Mouse (Mus musculus): Measurements from ENCODE around the gene Gna15. TPM values are rescaled to one million over a fixed set of nuclear protein-coding genes. Genes with fewer than 3 reads are reported as not detected.

Gene Gna15
- total and polyA plus RNA-seq, 3 experiments, result 23.0 to 142 (median 33.0) TPM

DNA sequence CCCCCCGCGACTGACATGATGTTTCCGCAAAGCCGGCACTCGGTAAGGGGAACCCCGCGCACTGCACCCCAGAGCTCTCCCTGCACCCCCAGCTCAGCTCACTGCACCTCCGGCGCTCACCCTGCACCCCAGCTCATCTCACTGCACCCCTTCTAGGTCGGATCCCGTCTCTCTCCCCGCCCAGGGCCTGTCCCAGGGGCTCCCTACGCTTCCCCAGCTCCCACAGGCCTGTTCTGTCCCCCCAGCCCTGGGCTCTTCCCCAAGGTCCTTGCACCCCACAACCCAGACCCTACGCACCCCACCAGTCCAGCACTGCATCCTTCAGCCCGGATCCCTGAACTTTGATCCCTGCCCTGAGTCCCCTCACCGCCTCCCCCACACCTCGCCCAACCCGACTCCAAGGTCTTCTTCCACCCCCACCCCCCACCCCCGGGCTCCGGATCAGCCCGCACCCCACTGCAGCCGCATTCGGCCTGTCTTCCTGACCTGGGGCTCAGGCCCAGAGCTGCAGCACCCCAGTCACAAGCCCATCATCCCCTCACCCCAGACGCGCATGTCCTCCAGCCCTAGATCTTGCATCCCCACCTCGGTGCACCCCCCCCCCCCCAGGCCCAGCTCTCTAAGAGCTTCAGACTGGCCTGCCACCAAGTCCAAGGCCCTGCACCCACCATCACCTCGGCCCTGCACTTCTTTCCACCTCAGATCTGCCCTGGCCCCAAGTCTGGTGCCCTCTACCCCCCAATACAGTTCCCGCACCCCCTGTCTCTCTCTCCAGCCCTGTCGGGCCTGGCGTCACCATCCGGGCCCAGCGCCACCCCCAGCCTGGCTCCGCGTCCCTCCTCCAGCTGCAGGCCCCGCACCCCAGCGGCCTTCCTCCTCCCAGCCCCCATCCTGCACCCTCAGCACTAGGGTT, 35.9 kb upstream of the Gna15 start:
- TF ChIP-seq UBTF (IDR thresholded peaks at IDR 0.05; ENCODE audit: borderline replicate concordance, insufficient read depth, low read depth, low read length) (peak; percentile 49; the same call in 1 of the 2 replicates), SIN3A (IDR thresholded peaks at IDR 0.05; ENCODE audit: low read length) (peak; percentile 20), TAL1 (IDR thresholded peaks at IDR 0.05; ENCODE audit: low read length) (no peak), HCFC1 (IDR thresholded peaks at IDR 0.05; ENCODE audit: low read depth, low read length) (peak; percentile 35), CHD1 (IDR thresholded peaks at IDR 0.05; ENCODE audit: low read depth, low read length) (0 out of 2 replicates have a peak, but pooled peaks have one; percentile 28), MAX (IDR thresholded peaks at IDR 0.05; ENCODE audit: low read length) (no peak), NRF1 (IDR thresholded peaks at IDR 0.05; ENCODE audit: insufficient read depth, low read depth, low read length, poor library complexity, severe bottlenecking) (peak; percentile 43; the same call in 1 of the 2 replicates), TCF12 (IDR thresholded peaks at IDR 0.05; ENCODE audit: low read depth, low read length) (0 out of 2 replicates have a peak, but pooled peaks have one; percentile 11), MAZ (IDR thresholded peaks at IDR 0.05; ENCODE audit: low read depth, low read length) (peak; percentile 11; the same call in 1 of the 2 replicates), RAD21 (IDR thresholded peaks at IDR 0.05; ENCODE audit: low read depth, low read length) (no peak), TBP (IDR thresholded peaks at IDR 0.05; ENCODE audit: low read depth, low read length) (0 out of 2 replicates have a peak, but pooled peaks have one; percentile 20)
- H3K4me3 ChIP-seq (ENCODE audit: control insufficient read depth in 1 of 2, insufficient read depth in 1 of 2, low read depth in 2 of 2, low read length in 2 of 2), result peak overlapping the region; percentile 85 to 95
- H3K27me3 ChIP-seq (ENCODE audit: control insufficient read depth in 1 of 2, insufficient read depth in 2 of 2, low read length in 2 of 2), result no peaks in the 10 kb centered on the region
- H3K4me1 ChIP-seq (ENCODE audit: control insufficient read depth in 1 of 2, insufficient read depth in 2 of 2, low read length in 2 of 2), result peaks cover 0 to 11% of the 10 kb centered on the region in 2 experiments; a peak in 3 of 4 replicates
- H3K79me2 ChIP-seq (ENCODE audit: control insufficient read depth, insufficient read depth, low read length, poor library complexity), result peaks cover 27% of the 10 kb centered on the region
- H3K36me3 ChIP-seq (ENCODE audit: control insufficient read depth in 1 of 2, insufficient read depth in 2 of 2, low read length in 2 of 2), result peaks cover 2 to 11% of the 10 kb centered on the region in 2 experiments; a peak in 2 of 4 replicates
- peak; percentile 74 for DNase-seq (ENCODE audit: low read depth, low spot score)
- H3K9me3 ChIP-seq (replicated peaks; ENCODE audit: insufficient read depth, low read length), result no peaks in the 10 kb centered on the region
- H3K27ac ChIP-seq (ENCODE audit: control insufficient read depth, low read depth, low read length), result peak overlapping the region; percentile 62
- H3K9ac ChIP-seq (ENCODE audit: control insufficient read depth, low read depth, low read length, poor library complexity, severe bottlenecking), result peak overlapping the region; percentile 82

DNA sequence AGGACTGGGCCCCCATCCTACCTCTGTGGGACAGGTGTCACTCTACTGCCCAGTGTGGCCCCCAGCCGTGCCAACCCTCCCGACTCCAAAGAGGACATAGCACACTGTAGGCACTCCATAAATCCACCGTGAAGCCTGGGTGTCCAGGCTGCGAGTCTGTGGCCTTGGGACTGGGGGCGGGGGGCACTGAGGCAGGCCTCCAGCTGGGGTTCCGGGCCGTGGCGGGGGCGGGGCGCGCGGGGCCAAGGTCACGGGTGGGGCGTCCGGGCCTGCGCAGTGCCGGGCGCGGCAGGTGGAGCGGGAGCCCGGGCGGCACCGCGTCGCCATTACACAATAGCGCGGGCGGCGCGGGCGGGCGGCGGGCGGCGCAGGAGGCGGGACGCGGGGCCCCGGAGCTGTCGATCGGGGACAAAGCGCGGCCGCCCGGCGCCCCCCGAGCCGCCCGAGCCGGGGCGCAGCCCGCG, 35.2 kb upstream of the Gna15 start, which contains the start of gene Aes:
Gene Aes (plus strand): TSS at position 326 of the 464 bp plus-strand sequence.
- peaks cover 27% of the 10 kb centered on the region for H3K79me2 ChIP-seq (ENCODE audit: control insufficient read depth, insufficient read depth, low read length, poor library complexity)
- H3K27ac ChIP-seq (ENCODE audit: control insufficient read depth, low read depth, low read length), result peak within 1 kb of the TSS; percentile 62
- H3K9ac ChIP-seq (ENCODE audit: control insufficient read depth, low read depth, low read length, poor library complexity, severe bottlenecking), result peak within 1 kb of the TSS; percentile 82
- peak; percentile 48 for DNase-seq (ENCODE audit: low read depth, low spot score)
- TF ChIP-seq ZKSCAN1 (IDR thresholded peaks at IDR 0.05; ENCODE audit: low read depth, low read length) (no peak), HCFC1 (IDR thresholded peaks at IDR 0.05; ENCODE audit: low read depth, low read length) (0 out of 2 replicates have a peak, but pooled peaks have one; percentile 24), MEF2A (IDR thresholded peaks at IDR 0.05; ENCODE audit: extremely low read depth, insufficient replicate concordance, low read depth, low read length, poor library complexity, severe bottlenecking) (no peak), GATA1 (IDR thresholded peaks at IDR 0.05; ENCODE audit: low read depth, low read length) (no peak), NELFE (IDR thresholded peaks at IDR 0.05; ENCODE audit: low read depth, low read length) (peak; percentile 21), SMC3 (IDR thresholded peaks at IDR 0.05; ENCODE audit: low read depth, low read length) (no peak), NRF1 (IDR thresholded peaks at IDR 0.05; ENCODE audit: insufficient read depth, low read depth, low read length, poor library complexity, severe bottlenecking) (peak; percentile 66), TCF12 (IDR thresholded peaks at IDR 0.05; ENCODE audit: low read depth, low read length) (0 out of 2 replicates have a peak, but pooled peaks have one; percentile 19), MAZ (IDR thresholded peaks at IDR 0.05; ENCODE audit: low read depth, low read length) (peak; percentile 19; the same call in 1 of the 2 replicates), UBTF (IDR thresholded peaks at IDR 0.05; ENCODE audit: borderline replicate concordance, insufficient read depth, low read depth, low read length) (no peak), USF1 (IDR thresholded peaks at IDR 0.05; ENCODE audit: low read depth, low read length) (no peak; the same call in 1 of the 2 replicates), ZNF384 (IDR thresholded peaks at IDR 0.05; ENCODE audit: low read depth, low read length) (no peak)
- H3K4me3 ChIP-seq (ENCODE audit: control insufficient read depth in 1 of 2, insufficient read depth in 1 of 2, low read depth in 2 of 2, low read length in 2 of 2), result peak within 1 kb of the TSS; percentile 95
- peaks cover 0 to 11% of the 10 kb centered on the region in 2 experiments; a peak in 3 of 4 replicates for H3K4me1 ChIP-seq (ENCODE audit: control insufficient read depth in 1 of 2, insufficient read depth in 2 of 2, low read length in 2 of 2)
- peaks cover 2 to 11% of the 10 kb centered on the region in 2 experiments; a peak in 2 of 4 replicates for H3K36me3 ChIP-seq (ENCODE audit: control insufficient read depth in 1 of 2, insufficient read depth in 2 of 2, low read length in 2 of 2)
- no peaks in the 10 kb centered on the region for H3K27me3 ChIP-seq (ENCODE audit: control insufficient read depth in 1 of 2, insufficient read depth in 2 of 2, low read length in 2 of 2)
- H3K9me3 ChIP-seq (replicated peaks; ENCODE audit: insufficient read depth, low read length), result no peaks in the 10 kb centered on the region

Measured in MEL (cell line).